Mouse (Mus musculus): ENCODE measurements around the gene Dab1. TPM values are rescaled to one million over a fixed set of nuclear protein-coding genes. Genes with fewer than 3 reads are reported as not detected.

The Dab1 gene
- polyA plus RNA-seq, 1 experiment from 2014 or later = 0.30 TPM

DNA sequence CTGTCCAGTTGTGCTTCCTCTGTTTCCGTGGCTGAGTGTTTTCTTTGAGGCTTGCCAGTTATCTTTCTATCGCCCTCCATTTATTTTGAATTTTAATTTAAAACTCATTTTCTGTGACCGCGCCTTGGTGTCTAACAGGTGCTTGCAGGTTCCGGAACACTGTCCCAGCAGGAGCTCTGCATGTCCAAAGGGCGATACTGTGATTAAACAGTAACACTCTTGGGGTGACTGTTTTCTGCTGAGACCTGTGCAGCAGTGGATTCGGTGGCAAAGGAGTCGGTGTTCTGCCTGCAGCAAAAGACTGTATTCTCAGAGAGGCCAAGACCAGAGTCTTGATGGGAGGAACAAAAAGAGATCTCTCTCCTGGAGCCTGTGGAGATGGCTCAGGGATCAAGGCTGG lies 1006.2 kb downstream of the Dab1 start:
- H3K27me3 ChIP-seq = no peaks in the 10 kb centered on the region
- 72% methylated on average over 8 of the region's 8 CpGs for WGBS (ENCODE audit: insufficient replicate concordance)
- DNase-seq (no peak), ATAC-seq (ENCODE audit: low read depth) (no peak)
- no peaks in the 10 kb centered on the region for H3K9me3 ChIP-seq (replicated peaks)
- H3K4me3 ChIP-seq (replicated peaks) = no peak overlapping the region
- no peak overlapping the region for H3K27ac ChIP-seq
- no peak overlapping the region for H3K4me2 ChIP-seq
- no peaks in the 10 kb centered on the region for H3K4me1 ChIP-seq (replicated peaks)
- H3K36me3 ChIP-seq = no peaks in the 10 kb centered on the region
- H3K9ac ChIP-seq = no peak overlapping the region

DNA sequence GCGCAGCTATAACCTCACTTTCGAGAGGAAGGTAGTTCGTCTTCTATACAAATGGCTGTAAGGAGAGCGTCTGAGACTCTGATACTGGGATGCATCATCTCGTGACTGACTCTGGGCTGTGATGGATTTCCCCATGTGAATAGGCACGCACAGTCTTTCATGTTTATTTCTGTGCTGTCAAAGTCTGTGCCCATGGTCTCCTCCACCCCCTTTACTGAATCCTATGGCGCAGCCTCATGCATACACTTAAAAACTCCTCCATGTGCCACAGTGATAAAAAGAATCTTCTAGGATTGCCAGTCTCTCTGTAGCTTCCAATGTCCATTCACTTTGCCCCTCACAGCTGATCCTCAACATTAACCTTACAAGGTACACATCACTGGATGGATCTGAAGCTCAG lies 1009.5 kb downstream of the Dab1 start:
- H3K4me1 ChIP-seq (replicated peaks) = no peaks in the 10 kb centered on the region
- H3K27ac ChIP-seq = no peak overlapping the region
- no peak overlapping the region for H3K9ac ChIP-seq
- no peaks in the 10 kb centered on the region for H3K27me3 ChIP-seq
- DNase-seq = no peak
- H3K4me3 ChIP-seq (replicated peaks) = no peak overlapping the region
- no peak for ATAC-seq (ENCODE audit: low read depth)
- no peaks in the 10 kb centered on the region for H3K36me3 ChIP-seq
- WGBS (ENCODE audit: insufficient replicate concordance) = 68% methylated on average over 7 of the region's 7 CpGs
- H3K9me3 ChIP-seq (replicated peaks) = no peaks in the 10 kb centered on the region
- no peak overlapping the region for H3K4me2 ChIP-seq

GRCm38 (mm10) chr4:104637016-104637415 lies 1017.9 kb downstream of the Dab1 start:
- DNase-seq (no peak), ATAC-seq (ENCODE audit: low read depth) (no peak)
- WGBS (ENCODE audit: insufficient replicate concordance) = 74% methylated on average over 4 of the region's 4 CpGs
- Histone ChIP-seq H3K27me3 (no peaks in the 10 kb centered on the region), H3K27ac (no peak overlapping the region), H3K4me3 (replicated peaks) (no peak overlapping the region), H3K9me3 (replicated peaks) (no peaks in the 10 kb centered on the region), H3K4me1 (replicated peaks) (no peaks in the 10 kb centered on the region), H3K36me3 (no peaks in the 10 kb centered on the region), H3K9ac (no peak overlapping the region), H3K4me2 (no peak overlapping the region)

DNA sequence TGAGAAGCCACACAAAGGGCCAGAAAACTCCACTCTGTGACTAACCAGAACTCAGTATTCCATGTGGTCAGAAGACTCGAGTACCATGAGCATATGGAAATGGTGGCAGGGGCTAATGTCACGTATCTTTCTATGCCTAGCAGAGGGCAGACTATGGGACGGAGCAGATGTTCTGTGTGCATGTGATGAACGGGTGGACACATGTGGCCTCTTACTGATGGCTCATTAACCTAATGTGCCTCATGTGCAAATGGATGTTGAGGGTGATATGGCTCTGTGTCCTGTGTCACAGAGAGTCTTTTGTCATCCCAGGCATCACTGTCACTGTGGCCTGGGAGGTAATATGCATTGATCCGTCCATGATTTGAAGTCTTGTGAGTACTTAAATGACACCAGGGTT lies 1021.5 kb downstream of the Dab1 start:
- no peaks in the 10 kb centered on the region for H3K27me3 ChIP-seq
- no peak overlapping the region for H3K4me3 ChIP-seq (replicated peaks)
- H3K4me2 ChIP-seq = no peak overlapping the region
- no peaks in the 10 kb centered on the region for H3K9me3 ChIP-seq (replicated peaks)
- no peak overlapping the region for H3K9ac ChIP-seq
- no peaks in the 10 kb centered on the region for H3K36me3 ChIP-seq
- ATAC-seq (ENCODE audit: low read depth) (no peak), DNase-seq (no peak)
- 72% methylated on average over 5 of the region's 5 CpGs for WGBS (ENCODE audit: insufficient replicate concordance)
- H3K27ac ChIP-seq = no peak overlapping the region
- no peaks in the 10 kb centered on the region for H3K4me1 ChIP-seq (replicated peaks)

DNA sequence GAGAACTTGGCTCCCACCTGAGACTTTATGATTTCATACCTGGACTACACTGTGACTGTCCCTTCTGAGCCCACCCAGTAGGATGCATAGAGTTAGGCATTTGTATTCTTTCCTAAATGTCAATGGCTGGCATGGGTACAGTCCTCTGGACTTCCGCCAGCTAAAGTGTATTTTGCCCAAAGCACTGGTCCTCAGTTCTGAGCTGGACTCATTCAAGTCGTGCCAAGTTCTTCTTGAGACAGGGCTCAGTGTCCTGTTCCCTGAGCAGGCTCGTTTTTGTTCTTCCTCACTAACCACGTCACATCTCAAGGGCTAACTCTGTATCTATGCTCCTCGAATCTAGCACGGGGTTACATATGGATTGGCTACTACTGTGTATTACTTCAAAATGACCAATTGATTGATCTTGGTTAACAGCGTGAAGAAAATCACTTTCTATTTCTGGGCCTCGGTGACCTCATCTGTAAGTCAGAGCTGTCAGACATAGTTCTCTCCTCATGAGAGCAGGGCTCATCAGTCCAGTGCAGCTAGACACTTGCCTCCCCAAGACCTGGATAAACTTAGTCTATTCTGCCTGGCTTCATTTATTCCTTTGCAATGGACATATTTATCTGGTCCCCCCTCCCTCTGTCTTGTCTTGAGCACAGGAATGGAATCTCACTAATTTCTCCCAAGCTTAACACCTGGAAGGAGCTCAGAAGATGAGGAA lies 1023.8 kb downstream of the Dab1 start:
- Histone ChIP-seq H3K4me3 (replicated peaks) (no peak overlapping the region), H3K36me3 (no peaks in the 10 kb centered on the region), H3K9me3 (replicated peaks) (no peaks in the 10 kb centered on the region), H3K4me1 (replicated peaks) (no peaks in the 10 kb centered on the region), H3K9ac (no peak overlapping the region), H3K27ac (no peak overlapping the region), H3K27me3 (no peaks in the 10 kb centered on the region), H3K4me2 (no peak overlapping the region)
- DNase-seq = no peak
- 63% methylated on average over 8 of the region's 8 CpGs for WGBS (ENCODE audit: insufficient replicate concordance)
- no peak for ATAC-seq (ENCODE audit: low read depth)

DNA sequence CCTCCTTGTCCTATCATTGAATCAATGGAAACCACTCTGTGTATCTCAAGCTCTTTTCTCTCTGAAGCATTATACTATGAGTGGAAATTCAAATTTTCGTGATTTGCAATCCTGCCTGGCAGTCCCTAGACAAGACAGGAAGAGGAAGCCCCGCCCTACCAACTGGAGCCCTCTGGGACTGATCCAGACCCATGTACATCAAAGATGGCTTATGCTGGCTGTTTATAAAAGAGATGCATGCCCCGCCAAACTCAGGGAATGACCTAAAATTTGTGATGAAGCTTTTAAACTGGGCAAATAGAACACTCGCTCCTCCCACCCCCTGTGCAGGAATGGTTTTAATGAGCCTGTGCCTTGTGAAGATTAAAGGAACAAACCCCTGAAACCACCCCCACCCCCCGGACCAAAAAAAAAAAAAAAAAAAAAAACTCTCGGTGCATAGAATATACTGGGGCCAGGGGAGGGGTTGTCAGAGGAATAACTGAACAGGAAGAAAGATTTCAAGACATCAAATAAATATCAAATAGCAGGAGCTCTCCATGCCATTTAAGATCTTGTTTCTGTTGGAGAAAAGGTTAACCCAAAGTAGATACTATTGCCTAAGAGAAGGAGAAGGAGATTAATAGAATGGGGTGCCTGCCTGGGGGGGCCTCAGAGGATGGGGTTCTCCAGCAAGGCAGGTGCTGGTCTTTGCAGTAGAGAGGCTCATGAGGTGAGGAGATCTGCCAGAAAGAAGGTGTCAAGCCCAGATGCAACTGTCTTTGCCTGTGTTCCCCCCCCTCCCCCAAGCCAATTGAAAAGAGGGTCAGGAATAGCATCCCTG lies 1024.6 kb downstream of the Dab1 start:
- no peak overlapping the region for H3K4me2 ChIP-seq
- no peak overlapping the region for H3K27ac ChIP-seq
- H3K9me3 ChIP-seq (replicated peaks) = no peaks in the 10 kb centered on the region
- no peaks in the 10 kb centered on the region for H3K4me1 ChIP-seq (replicated peaks)
- ATAC-seq (ENCODE audit: low read depth) (no peak), DNase-seq (no peak)
- H3K4me3 ChIP-seq (replicated peaks) = no peak overlapping the region
- WGBS (ENCODE audit: insufficient replicate concordance) = 52% methylated on average over 6 of the region's 6 CpGs
- no peaks in the 10 kb centered on the region for H3K36me3 ChIP-seq
- H3K27me3 ChIP-seq = no peaks in the 10 kb centered on the region
- no peak overlapping the region for H3K9ac ChIP-seq

- 58% methylated on average over 3 of the region's 3 CpGs for WGBS (ENCODE audit: insufficient replicate concordance)
- Histone ChIP-seq H3K4me3 (replicated peaks) (no peak overlapping the region), H3K27me3 (no peaks in the 10 kb centered on the region), H3K9me3 (replicated peaks) (no peaks in the 10 kb centered on the region), H3K36me3 (no peaks in the 10 kb centered on the region), H3K4me1 (replicated peaks) (no peaks in the 10 kb centered on the region), H3K4me2 (no peak overlapping the region), H3K9ac (no peak overlapping the region), H3K27ac (no peak overlapping the region)
- ATAC-seq (ENCODE audit: low read depth) (no peak), DNase-seq (no peak)
These were observed 1025.1 kb downstream of the Dab1 start for GRCm38 (mm10) chr4:104644357-104644630.

GRCm38 (mm10) chr4:104644862-104645261 lies 1025.7 kb downstream of the Dab1 start:
- Histone ChIP-seq H3K27ac (no peak overlapping the region), H3K9ac (no peak overlapping the region), H3K4me1 (replicated peaks) (no peaks in the 10 kb centered on the region), H3K27me3 (no peaks in the 10 kb centered on the region), H3K9me3 (replicated peaks) (no peaks in the 10 kb centered on the region), H3K36me3 (no peaks in the 10 kb centered on the region), H3K4me3 (replicated peaks) (no peak overlapping the region), H3K4me2 (no peak overlapping the region)
- ATAC-seq (ENCODE audit: low read depth) (no peak), DNase-seq (no peak)
- 82% methylated on average over 4 of the region's 4 CpGs for WGBS (ENCODE audit: insufficient replicate concordance)

DNA sequence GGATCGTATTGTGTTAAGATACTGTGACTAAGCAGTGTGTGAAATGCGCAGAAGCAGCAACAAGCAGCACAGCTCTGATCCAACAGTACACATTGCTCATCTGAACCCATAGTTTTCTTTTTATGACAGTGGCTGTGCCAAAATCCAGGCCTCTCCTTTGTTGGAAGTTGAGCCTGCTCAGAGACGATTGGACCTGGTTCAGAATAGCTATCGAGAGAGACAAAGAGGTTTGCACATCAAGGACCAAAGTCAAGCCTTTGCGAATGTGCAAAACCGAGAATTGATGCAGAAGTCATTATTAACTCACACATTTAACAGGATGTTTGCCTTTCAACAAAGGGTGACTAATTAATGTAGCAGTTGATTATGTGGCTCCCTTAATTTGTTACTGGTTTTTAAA lies 1032.6 kb downstream of the Dab1 start:
- WGBS (ENCODE audit: insufficient replicate concordance) = 55% methylated on average over 6 of the region's 6 CpGs
- H3K27ac ChIP-seq = no peak overlapping the region
- no peaks in the 10 kb centered on the region for H3K4me1 ChIP-seq (replicated peaks)
- H3K27me3 ChIP-seq = no peaks in the 10 kb centered on the region
- no peak overlapping the region for H3K4me2 ChIP-seq
- no peak for ATAC-seq (ENCODE audit: low read depth)
- no peaks in the 10 kb centered on the region for H3K36me3 ChIP-seq
- H3K9me3 ChIP-seq (replicated peaks) = no peaks in the 10 kb centered on the region
- no peak overlapping the region for H3K4me3 ChIP-seq (replicated peaks)
- DNase-seq = no peak
- H3K9ac ChIP-seq = no peak overlapping the region

DNA sequence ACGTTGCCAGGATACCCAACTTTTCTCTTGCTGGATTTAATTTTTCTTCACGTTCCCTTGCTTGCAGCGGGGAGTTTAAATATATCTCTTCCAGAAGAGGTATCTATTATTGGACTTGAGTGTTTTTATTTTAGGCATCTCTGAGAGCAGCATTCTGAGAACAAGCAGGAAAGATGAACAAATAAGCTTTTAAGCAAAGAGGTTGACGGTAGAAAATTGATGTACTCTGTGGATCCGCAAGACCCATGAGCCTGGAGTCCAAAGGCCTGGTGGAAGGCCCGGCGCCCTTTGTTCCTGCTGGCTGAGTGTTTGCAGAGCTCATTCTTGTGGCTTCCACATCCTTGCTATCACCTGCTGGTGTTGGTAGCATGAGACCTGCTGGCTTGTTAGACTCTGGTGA lies 1037.6 kb downstream of the Dab1 start:
- no peak overlapping the region for H3K9ac ChIP-seq
- ATAC-seq (ENCODE audit: low read depth) = no peak
- no peak overlapping the region for H3K4me2 ChIP-seq
- no peaks in the 10 kb centered on the region for H3K4me1 ChIP-seq (replicated peaks)
- WGBS (ENCODE audit: insufficient replicate concordance) = 79% methylated on average over 7 of the region's 7 CpGs
- no peaks in the 10 kb centered on the region for H3K9me3 ChIP-seq (replicated peaks)
- DNase-seq = no peak
- H3K36me3 ChIP-seq = no peaks in the 10 kb centered on the region
- no peak overlapping the region for H3K4me3 ChIP-seq (replicated peaks)
- no peaks in the 10 kb centered on the region for H3K27me3 ChIP-seq
- H3K27ac ChIP-seq = no peak overlapping the region

DNA sequence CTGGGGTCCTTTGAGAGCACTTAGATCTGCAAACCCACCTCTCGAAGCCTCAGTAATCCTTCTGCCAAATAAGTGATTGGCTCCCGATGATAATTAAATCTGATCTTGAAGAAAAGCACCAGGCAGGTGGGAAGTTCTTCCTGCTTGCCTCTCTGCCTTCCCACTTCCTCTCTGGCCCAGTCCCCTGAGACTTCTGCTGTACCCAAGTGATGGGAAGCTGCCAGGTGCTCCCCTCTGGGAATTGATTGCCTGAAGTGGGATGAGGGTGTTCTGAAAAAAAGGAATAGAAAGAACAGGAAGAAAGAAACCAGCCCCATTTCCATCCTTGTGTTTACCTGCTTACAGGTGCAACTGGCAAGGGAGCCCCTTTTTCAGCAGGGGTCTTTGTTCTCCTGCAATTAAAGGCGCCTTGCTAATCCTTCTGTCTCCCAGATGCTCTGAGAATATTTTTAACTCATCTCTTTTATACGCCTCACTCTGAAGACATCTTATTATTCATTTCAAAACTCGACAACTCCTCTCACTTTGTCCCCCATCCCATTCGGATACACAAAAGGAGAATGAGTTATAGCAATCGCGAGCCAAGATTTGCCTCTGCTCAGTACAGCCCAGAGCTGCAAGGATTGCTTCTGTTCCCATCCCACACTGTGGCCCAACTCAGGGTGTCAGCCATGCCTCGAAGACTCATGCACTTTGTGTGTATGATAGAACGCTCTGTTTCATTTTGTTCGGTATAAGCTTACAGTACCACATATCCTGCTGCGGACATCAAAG lies 1043.9 kb downstream of the Dab1 start:
- WGBS (ENCODE audit: insufficient replicate concordance) = 61% methylated on average over 12 of the region's 12 CpGs
- DNase-seq (no peak), ATAC-seq (ENCODE audit: low read depth) (no peak)
- Histone ChIP-seq H3K9ac (no peak overlapping the region), H3K9me3 (replicated peaks) (no peaks in the 10 kb centered on the region), H3K36me3 (no peaks in the 10 kb centered on the region), H3K4me1 (replicated peaks) (no peaks in the 10 kb centered on the region), H3K27ac (no peak overlapping the region), H3K4me3 (replicated peaks) (no peak overlapping the region), H3K27me3 (no peaks in the 10 kb centered on the region), H3K4me2 (no peak overlapping the region)

Data from liver, embryonic 13.5 days (tissue).